Mouse (Mus musculus) forelimb bud, embryonic 11.5 days (tissue): ENCODE results near the gene Notum.

Source experiments
- DNase-seq: peaks from one replicate; pipeline ENCODE4 v3.0.0-alpha.2; 2012; ENCODE audit warnings: low read depth, low spot score

Gene Notum

DNA sequence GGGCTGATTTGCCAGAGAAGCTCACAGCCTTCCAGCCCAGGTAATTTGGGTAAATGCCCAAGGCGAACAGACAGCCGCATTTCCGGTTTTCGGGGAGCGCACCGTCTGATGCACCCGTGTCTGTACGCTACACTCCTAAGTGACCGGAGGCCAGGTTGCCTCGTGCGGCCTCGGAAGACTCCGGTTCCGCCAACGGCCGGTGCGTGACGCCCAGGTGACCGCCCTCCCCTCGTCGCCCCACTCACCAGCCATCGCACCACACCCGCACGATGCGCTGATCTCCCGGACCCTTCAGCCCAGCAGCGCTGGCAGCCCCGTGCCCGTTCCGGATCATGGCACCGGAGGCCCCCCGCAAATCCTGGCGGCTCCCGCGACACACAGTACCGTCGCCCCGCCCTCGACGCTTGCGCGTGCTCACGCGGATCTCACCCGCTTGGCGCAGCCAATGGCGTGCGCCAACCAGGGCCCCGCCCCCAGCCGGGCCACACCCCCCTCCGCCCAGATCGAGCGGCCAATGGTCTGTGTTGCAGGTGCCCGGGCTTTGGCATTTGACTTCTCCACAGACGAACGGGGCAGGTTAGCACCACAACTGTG is 43.4 kb downstream of the Notum start, which contains the start of gene Pcyt2:
TSS of gene Pcyt2 (minus strand) at position 418 of the 594 bp plus-strand sequence.
- DNase-seq: peak; percentile 89

- no peak for DNase-seq
Measured at GRCm38 (mm10) chr11:120616617-120617294, 44.2 kb downstream of the Notum start.

DNA sequence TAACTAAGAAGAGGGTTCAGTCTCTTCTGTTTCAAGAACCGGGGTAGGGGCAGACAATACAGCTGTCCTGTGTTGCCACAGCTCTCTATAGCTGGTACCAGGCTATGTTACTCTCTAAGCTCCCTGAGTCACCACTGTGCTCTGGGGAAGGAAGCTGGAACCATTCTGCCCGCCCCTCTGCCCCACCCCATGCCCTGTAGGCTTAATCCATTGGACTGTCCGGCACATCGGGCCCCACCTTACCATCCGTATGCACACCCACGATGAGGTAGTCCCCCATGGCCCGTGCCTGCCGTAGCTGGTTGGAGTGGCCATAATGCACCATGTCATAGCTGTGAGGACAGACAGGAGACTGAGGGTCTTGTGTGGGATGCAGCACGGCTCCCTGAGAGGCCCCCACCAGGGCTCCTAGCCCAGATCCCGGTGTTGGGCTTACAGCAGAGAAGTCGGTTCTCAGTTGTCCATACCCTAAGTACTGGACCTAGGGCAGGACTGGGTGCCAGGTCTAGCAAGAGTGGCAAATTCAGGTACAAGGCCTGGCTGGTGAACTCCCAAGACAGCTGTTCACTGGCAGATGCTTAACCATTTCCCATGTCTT is 45.3 kb downstream of the Notum start:
- no peak for DNase-seq

GRCm38 (mm10) chr11:120615167-120615566 is 45.8 kb downstream of the Notum start:
- no peak for DNase-seq

- no peak for DNase-seq
Measured at GRCm38 (mm10) chr11:120613976-120614375, 47.0 kb downstream of the Notum start.

GRCm38 (mm10) chr11:120613481-120613972 is 47.4 kb downstream of the Notum start:
- no peak for DNase-seq

DNA sequence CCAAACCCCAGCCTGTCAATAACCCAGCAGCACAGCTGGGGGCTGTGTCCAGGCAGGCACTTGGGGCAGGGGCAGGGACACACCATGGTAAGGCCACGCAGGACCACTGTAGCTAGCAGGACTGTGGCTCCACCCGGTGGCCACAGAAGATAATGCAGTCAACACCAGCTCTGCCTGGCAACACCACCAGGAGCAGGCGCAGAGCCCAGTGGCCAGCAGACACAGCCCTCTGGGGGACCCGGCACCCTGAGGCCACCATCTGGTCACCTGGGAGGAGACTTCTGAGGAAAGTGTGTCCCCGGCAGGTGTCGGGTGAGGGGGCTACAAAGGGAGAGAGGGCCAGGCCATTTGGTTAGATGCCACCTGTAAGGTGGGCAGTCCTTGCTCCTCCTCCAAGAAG is 48.2 kb downstream of the Notum start:
- DNase-seq: peak; percentile 62

GRCm38 (mm10) chr11:120610477-120611046 is 50.4 kb downstream of the Notum start:
- DNase-seq: no peak

GRCm38 (mm10) chr11:120609250-120609649 is 51.7 kb downstream of the Notum start:
- DNase-seq: no peak

- DNase-seq: no peak
Measured at GRCm38 (mm10) chr11:120608241-120609034, 52.5 kb downstream of the Notum start, which contains the start of gene Npb. Gene Npb (plus strand): TSS chr11:120608477.

DNA sequence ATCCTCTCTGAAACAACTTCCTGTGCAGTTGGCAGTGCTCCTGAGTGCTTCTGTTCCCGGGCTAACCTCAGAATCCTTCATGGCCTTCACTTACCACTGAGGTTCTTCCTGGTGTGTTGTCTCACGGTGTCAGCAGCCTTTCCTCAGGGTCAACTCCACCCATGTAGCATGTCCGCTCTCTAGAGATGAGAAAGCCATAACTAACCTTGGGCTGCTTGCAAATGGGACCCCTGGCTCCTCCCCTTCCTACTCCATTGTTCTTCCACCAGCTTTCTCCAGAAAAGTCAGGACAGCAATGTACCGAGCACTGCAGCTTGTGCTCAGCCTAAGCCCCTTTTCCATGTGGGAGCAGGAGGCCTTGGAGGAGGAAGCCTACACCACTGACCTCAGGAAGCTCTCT is 54.2 kb downstream of the Notum start:
- no peak for DNase-seq

DNA sequence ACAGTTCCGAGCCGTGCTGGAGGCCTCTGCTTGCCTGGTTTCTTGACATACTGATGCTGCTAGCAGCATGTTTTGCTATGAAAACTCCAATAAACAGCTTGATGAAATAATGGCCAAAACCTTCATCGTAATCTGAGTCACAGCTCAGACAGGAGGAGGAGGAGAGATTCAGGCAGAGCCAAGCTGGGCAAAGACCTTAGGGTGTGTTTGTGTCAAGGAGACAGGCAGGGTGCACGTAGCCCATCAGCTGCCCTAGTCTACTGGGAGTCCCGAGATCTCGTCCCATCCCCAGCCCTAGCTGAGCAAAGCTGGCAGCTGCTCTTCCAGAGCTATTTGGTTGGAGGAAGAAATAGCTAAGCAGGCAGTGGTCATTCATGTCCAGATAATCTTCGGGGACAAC is 55.3 kb downstream of the Notum start:
- DNase-seq: no peak
